Mouse (Mus musculus) thymus, postnatal 14 days (tissue): ENCODE measurements around the gene Yy1.

ENCODE experiments used
- DNase-seq: peaks from one replicate; pipeline ENCODE4 v3.0.0; 2021

The Yy1 gene

GRCm38 (mm10) chr12:108792546-108793452 is at the start of gene Yy1:
TSS of gene Yy1 (plus strand) at chr12:108792973.
- DNase-seq = peak; percentile 99

GRCm38 (mm10) chr12:108745990-108746389 is 46.8 kb upstream of the Yy1 start:
- no peak for DNase-seq

- DNase-seq = no peak
Observed at GRCm38 (mm10) chr12:108749019-108749418, 43.8 kb upstream of the Yy1 start.

GRCm38 (mm10) chr12:108749454-108749853 is 43.3 kb upstream of the Yy1 start:
- DNase-seq = no peak

GRCm38 (mm10) chr12:108750226-108750625 is 42.5 kb upstream of the Yy1 start:
- no peak for DNase-seq

- no peak for DNase-seq
Observed at GRCm38 (mm10) chr12:108751790-108752189, 41.0 kb upstream of the Yy1 start.

- no peak for DNase-seq
Observed at GRCm38 (mm10) chr12:108755141-108755540, 37.6 kb upstream of the Yy1 start.

- no peak for DNase-seq
Observed at GRCm38 (mm10) chr12:108756611-108757010, 36.2 kb upstream of the Yy1 start.

- DNase-seq = peak; percentile 99
Observed at GRCm38 (mm10) chr12:108757717-108758257, 35.0 kb upstream of the Yy1 start.

GRCm38 (mm10) chr12:108758273-108758672 is 34.5 kb upstream of the Yy1 start:
- peak; percentile 40 for DNase-seq

- peak; percentile 17 for DNase-seq
Observed at GRCm38 (mm10) chr12:108758682-108759081, 34.1 kb upstream of the Yy1 start.

GRCm38 (mm10) chr12:108759266-108759665 is 33.5 kb upstream of the Yy1 start:
- no peak for DNase-seq

GRCm38 (mm10) chr12:108760016-108760415 is 32.8 kb upstream of the Yy1 start:
- no peak for DNase-seq

GRCm38 (mm10) chr12:108760500-108761020 is 32.2 kb upstream of the Yy1 start:
- DNase-seq = peak; percentile 73

GRCm38 (mm10) chr12:108761209-108761608 is 31.6 kb upstream of the Yy1 start:
- peak; percentile 75 for DNase-seq

GRCm38 (mm10) chr12:108761665-108762064 is 31.1 kb upstream of the Yy1 start:
- DNase-seq = no peak

- peak; percentile 79 for DNase-seq
Observed at GRCm38 (mm10) chr12:108763057-108763796, 29.5 kb upstream of the Yy1 start.

GRCm38 (mm10) chr12:108764917-108765678 is 27.7 kb upstream of the Yy1 start:
- DNase-seq = peak; percentile 60

- DNase-seq = peak; percentile 84
Observed at GRCm38 (mm10) chr12:108765751-108766221, 27.0 kb upstream of the Yy1 start.

GRCm38 (mm10) chr12:108766316-108766715 is 26.5 kb upstream of the Yy1 start:
- DNase-seq = no peak

GRCm38 (mm10) chr12:108766866-108767265 is 25.9 kb upstream of the Yy1 start:
- DNase-seq = peak; percentile 52

- no peak for DNase-seq
Observed at GRCm38 (mm10) chr12:108768196-108768854, 24.4 kb upstream of the Yy1 start.
